Mouse (Mus musculus) limb, embryonic 11.5 days (tissue): ENCODE results near the gene Thada. TPM values are rescaled to one million over a fixed set of nuclear protein-coding genes. Genes with fewer than 3 reads are reported as not detected.

Experiments
- ATAC-seq: fragments of 200-750 bp; cut with Nextera tagmentation; 2 replicates; pipeline ENCODE4 v1.8.0; 2017; ENCODE audit warnings: low read depth; ENCODE audit not compliant: insufficient number of reproducible peaks, low FRiP score, low TSS enrichment
- DNase-seq: peaks from one replicate; pipeline ENCODE4 v3.0.0-alpha.2; 2015; ENCODE audit warnings: low spot score
- H3K27ac ChIP-seq: fragments of 300-500 bp; sonication (generic); replicated peaks from 2 replicates; pipeline ENCODE4 v1.5.1; 2014; ENCODE audit warnings: low read depth, mild to moderate bottlenecking, low read length
- H3K27me3 ChIP-seq: fragments of 300-500 bp; sonication (generic); 2 replicates; pipeline ENCODE4 v1.6.1; 2014; ENCODE audit warnings: mild to moderate bottlenecking, low read length, mixed read lengths; ENCODE audit not compliant: control insufficient read depth, insufficient read depth
- H3K36me3 ChIP-seq: fragments of 300-500 bp; sonication (generic); 2 replicates; pipeline ENCODE4 v1.6.1; 2014; ENCODE audit warnings: mild to moderate bottlenecking, low read length, moderate library complexity, mixed read lengths; ENCODE audit not compliant: control insufficient read depth, insufficient read depth
- H3K4me1 ChIP-seq: fragments of 300-500 bp; sonication (generic); 2 replicates; pipeline ENCODE4 v1.6.1; 2014; ENCODE audit warnings: low read length, mixed read lengths; ENCODE audit not compliant: control insufficient read depth, insufficient read depth
- H3K4me2 ChIP-seq: fragments of 300-500 bp; sonication (generic); 2 replicates; pipeline ENCODE4 v1.6.1; 2014; ENCODE audit warnings: low read depth, mild to moderate bottlenecking, moderate library complexity; ENCODE audit not compliant: severe bottlenecking
- H3K4me3 ChIP-seq: fragments of 300-500 bp; sonication (generic); 2 replicates; pipeline ENCODE4 v1.5.1; 2014; ENCODE audit warnings: low read depth, low read length
- H3K9ac ChIP-seq: fragments of 300-500 bp; sonication (generic); 2 replicates; pipeline ENCODE4 v1.6.1; 2014; ENCODE audit warnings: mild to moderate bottlenecking, low read length
- H3K9me3 ChIP-seq: fragments of 300-500 bp; sonication (generic); 2 replicates; pipeline ENCODE4 v1.6.1; 2016; ENCODE audit warnings: low read length; ENCODE audit not compliant: control insufficient read depth
- WGBS: fragments of 180-500 bp; shearing (Covaris S2); extraction: QIAGEN DNeasy Blood & Tissue Kit; methylation state at CpG from one replicate; pipeline ENCODE4 v1.1.7; 2014; 5-methylcytosine and 5-hydroxymethylcytosine counted together
- polyA plus RNA-seq: library from polyadenylated mRNA; unstranded; fragments of >200 nt; fragmentation: Nextera tagmentation; extraction: Ambion mirVana; gene quantifications from 2 replicates; pipeline ENCODE4 v1.2.1, GENCODE M21; 2014

Gene Thada
- polyA plus RNA-seq, 1 experiment from 2014 or later: 12.6 TPM

DNA sequence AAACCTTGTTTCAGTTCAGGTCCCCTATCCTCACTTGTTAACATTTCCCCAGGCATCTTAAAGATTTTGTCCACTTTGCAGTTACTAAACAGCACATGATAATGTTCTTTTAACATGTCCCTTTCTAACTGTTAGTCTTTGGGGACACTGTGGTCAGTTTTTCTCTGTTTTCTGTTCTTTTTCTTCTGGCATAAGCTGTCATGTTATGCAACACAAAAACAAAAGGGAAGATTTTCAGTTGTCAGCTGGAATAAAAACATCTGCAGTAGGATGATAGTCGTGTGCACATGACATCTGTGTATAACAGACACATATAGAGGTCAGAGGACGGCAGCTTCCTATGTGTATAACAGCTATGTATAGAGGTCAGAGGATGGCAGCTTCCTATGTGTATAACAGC is 39.9 kb upstream of the Thada start:
- no peak overlapping the region for H3K27ac ChIP-seq
- H3K9me3 ChIP-seq: no peaks in the 10 kb centered on the region
- no peaks in the 10 kb centered on the region for H3K36me3 ChIP-seq
- 83% methylated on average over 2 of the region's 2 CpGs for WGBS
- H3K9ac ChIP-seq: no peak overlapping the region
- H3K4me2 ChIP-seq: no peak overlapping the region
- H3K4me3 ChIP-seq: no peak overlapping the region
- ATAC-seq: no peak
- H3K27me3 ChIP-seq: no peaks in the 10 kb centered on the region
- H3K4me1 ChIP-seq: no peaks in the 10 kb centered on the region
- DNase-seq: no peak

GRCm38 (mm10) chr17:84502341-84502740 is 36.3 kb upstream of the Thada start:
- WGBS: 87% methylated on average over 3 of the region's 3 CpGs
- H3K4me3 ChIP-seq: no peak overlapping the region
- H3K9ac ChIP-seq: no peak overlapping the region
- H3K27ac ChIP-seq: no peak overlapping the region
- H3K4me1 ChIP-seq: no peaks in the 10 kb centered on the region
- no peaks in the 10 kb centered on the region for H3K36me3 ChIP-seq
- ATAC-seq (no peak), DNase-seq (no peak)
- no peak overlapping the region for H3K4me2 ChIP-seq
- no peaks in the 10 kb centered on the region for H3K27me3 ChIP-seq
- no peaks in the 10 kb centered on the region for H3K9me3 ChIP-seq

DNA sequence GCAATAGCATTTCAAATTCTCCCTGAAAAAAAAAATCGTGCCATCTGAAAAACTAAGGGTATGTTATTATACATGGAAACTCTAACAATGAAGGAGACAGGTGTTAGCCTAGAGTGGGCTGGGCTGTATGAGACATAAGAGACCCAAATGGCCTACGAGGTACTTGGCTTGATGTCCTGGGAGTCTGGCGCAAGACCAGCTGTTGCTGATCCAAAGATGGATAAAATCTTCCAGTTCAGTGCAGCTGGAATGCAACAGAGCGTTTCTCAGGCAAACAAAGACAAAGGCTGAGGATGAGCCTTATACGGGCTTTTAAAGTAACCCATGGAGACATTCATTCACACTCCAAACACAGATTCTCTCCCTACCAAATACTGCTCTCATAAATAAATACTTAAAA is 32.6 kb upstream of the Thada start:
- H3K4me2 ChIP-seq: no peak overlapping the region
- no peak overlapping the region for H3K9ac ChIP-seq
- no peaks in the 10 kb centered on the region for H3K4me1 ChIP-seq
- ATAC-seq: no peak
- no peaks in the 10 kb centered on the region for H3K36me3 ChIP-seq
- H3K27me3 ChIP-seq: no peaks in the 10 kb centered on the region
- no peak overlapping the region for H3K27ac ChIP-seq
- no peak for DNase-seq
- H3K9me3 ChIP-seq: no peaks in the 10 kb centered on the region
- WGBS: 87% methylated on average over 5 of the region's 5 CpGs
- H3K4me3 ChIP-seq: no peak overlapping the region

DNA sequence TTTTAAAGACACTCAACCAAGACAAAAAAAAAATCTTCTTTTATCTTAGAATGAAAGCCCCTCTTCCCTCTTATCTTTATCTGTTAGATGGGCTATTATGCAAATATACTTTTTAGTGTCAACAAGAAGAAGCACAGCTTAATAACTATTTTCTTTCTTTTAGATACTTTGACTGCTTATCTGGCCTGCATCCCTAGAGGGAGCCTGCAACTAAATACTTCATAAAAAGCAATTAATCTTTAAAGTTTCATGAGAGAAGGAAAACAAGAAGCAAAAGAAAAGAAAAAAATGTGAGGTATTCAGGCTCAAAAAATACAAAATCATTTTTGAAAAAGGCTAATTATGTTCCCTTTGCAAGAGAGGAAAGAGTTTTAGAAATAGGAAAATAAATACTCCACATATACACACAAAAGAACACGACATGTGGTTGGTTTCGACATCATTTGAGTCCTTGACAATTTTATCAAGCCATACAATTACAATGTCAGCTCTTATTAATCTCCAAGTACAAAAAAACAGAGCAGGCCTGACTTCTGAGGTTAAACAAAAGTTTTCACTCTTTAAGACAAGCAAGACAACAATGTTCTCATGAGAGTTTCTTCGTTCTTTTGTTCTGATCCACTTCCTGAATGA is 32.1 kb upstream of the Thada start:
- no peak overlapping the region for H3K27ac ChIP-seq
- H3K4me1 ChIP-seq: no peaks in the 10 kb centered on the region
- no peak overlapping the region for H3K9ac ChIP-seq
- WGBS: 89% methylated on average over 3 of the region's 3 CpGs
- no peak for DNase-seq
- H3K27me3 ChIP-seq: no peaks in the 10 kb centered on the region
- no peaks in the 10 kb centered on the region for H3K9me3 ChIP-seq
- no peak overlapping the region for H3K4me3 ChIP-seq
- no peak overlapping the region for H3K4me2 ChIP-seq
- ATAC-seq: no peak
- H3K36me3 ChIP-seq: no peaks in the 10 kb centered on the region

DNA sequence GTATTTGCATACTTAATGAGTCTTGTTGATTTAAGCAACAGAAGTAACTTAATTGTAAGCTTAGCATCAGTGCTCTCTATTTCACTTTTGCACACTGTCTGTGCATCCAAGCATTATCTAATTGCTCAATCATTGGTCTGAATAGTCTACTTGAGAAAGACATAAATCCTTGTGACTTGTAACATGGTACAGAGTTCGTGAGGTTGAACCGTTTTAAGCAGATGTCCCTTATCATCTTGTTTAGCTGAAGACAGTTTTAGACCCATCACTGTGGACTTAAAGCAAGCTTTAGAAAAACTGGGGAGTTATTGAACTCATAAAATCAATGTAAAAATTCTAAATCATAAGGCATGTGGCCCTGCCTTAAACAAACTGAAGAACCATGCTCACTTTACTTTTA is 31.6 kb upstream of the Thada start:
- WGBS: 74% methylated on average over 2 of the region's 2 CpGs
- Histone ChIP-seq H3K4me2 (no peak overlapping the region), H3K4me3 (no peak overlapping the region), H3K4me1 (no peaks in the 10 kb centered on the region), H3K9me3 (no peaks in the 10 kb centered on the region), H3K27me3 (no peaks in the 10 kb centered on the region), H3K9ac (no peak overlapping the region), H3K36me3 (no peaks in the 10 kb centered on the region), H3K27ac (no peak overlapping the region)
- no peak for ATAC-seq
- DNase-seq: no peak

GRCm38 (mm10) chr17:84497026-84497425 is 31.0 kb upstream of the Thada start:
- no peak for ATAC-seq

GRCm38 (mm10) chr17:84492255-84492880 is 26.4 kb upstream of the Thada start:
- no peaks in the 10 kb centered on the region for H3K4me1 ChIP-seq
- H3K27me3 ChIP-seq: no peaks in the 10 kb centered on the region
- ATAC-seq (no peak), DNase-seq (peak; percentile 41)
- H3K4me3 ChIP-seq: no peak overlapping the region
- H3K4me2 ChIP-seq: no peak overlapping the region
- no peaks in the 10 kb centered on the region for H3K9me3 ChIP-seq
- H3K27ac ChIP-seq: no peak overlapping the region
- WGBS: 38% methylated on average over 5 of the region's 5 CpGs
- H3K36me3 ChIP-seq: no peaks in the 10 kb centered on the region
- H3K9ac ChIP-seq: no peak overlapping the region

More at GRCm38 (mm10) chr17:84497026-84497425, 31.0 kb upstream of the Thada start:
- 90% methylated on average over 5 of the region's 5 CpGs for WGBS
- no peaks in the 10 kb centered on the region for H3K9me3 ChIP-seq
- no peak overlapping the region for H3K4me3 ChIP-seq
- H3K4me2 ChIP-seq: no peak overlapping the region
- H3K27me3 ChIP-seq: no peaks in the 10 kb centered on the region
- no peak overlapping the region for H3K27ac ChIP-seq
- H3K36me3 ChIP-seq: no peaks in the 10 kb centered on the region
- H3K9ac ChIP-seq: no peak overlapping the region
- no peaks in the 10 kb centered on the region for H3K4me1 ChIP-seq
- no peak for DNase-seq

DNA sequence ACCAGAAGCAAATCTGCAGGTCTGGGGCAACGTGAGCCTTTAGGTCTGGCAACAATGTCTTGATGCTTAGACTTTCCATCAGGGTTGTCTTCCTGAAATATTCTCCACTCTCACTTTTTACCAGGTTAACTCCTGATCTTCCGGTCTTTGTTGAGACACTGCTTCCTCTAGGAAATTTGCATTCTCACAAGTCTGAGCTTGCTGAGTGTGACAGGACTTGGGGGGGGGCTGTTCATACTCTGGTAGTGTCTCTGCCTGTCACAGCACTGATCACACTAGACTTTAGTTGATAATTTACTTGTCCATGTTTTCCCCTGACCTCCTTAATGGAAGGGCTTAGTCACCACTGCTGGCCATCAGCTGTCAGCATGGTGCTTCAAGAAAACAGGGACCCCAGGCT is 21.4 kb upstream of the Thada start:
- Histone ChIP-seq H3K4me2 (no peak overlapping the region), H3K27ac (no peak overlapping the region), H3K36me3 (no peaks in the 10 kb centered on the region), H3K27me3 (no peaks in the 10 kb centered on the region), H3K9ac (no peak overlapping the region), H3K9me3 (no peaks in the 10 kb centered on the region), H3K4me3 (no peak overlapping the region), H3K4me1 (no peaks in the 10 kb centered on the region)
- DNase-seq (no peak), ATAC-seq (no peak)
- 89% methylated on average over 2 of the region's 2 CpGs for WGBS
